Mouse (Mus musculus): ENCODE data around the gene Vps29. TPM values are rescaled to one million over a fixed set of nuclear protein-coding genes. Genes with fewer than 3 reads are reported as not detected.

Gene Vps29
- polyA plus RNA-seq, 2 experiments: 106 to 212 TPM

- Histone ChIP-seq H3K36me3 (ENCODE audit: control insufficient read depth, insufficient read depth, low read length) (peaks cover 81% of the 10 kb centered on the region), H3K9me3 (ENCODE audit: control insufficient read depth, low read length) (peaks cover 5% of the 10 kb centered on the region; the same call in 1 of the 2 replicates), H3K4me3 (replicated peaks; ENCODE audit: low read length) (no peak overlapping the region), H3K4me2 (replicated peaks; ENCODE audit: low read depth, low read length, severe bottlenecking) (no peak overlapping the region), H3K27ac (replicated peaks; ENCODE audit: low read depth, low read length) (no peak overlapping the region), H3K27me3 (ENCODE audit: control insufficient read depth, insufficient read depth, low read length) (no peaks in the 10 kb centered on the region), H3K9ac (ENCODE audit: low read depth, low read length, severe bottlenecking) (no peak overlapping the region), H3K4me1 (ENCODE audit: control insufficient read depth, insufficient read depth, low read length) (no peaks in the 10 kb centered on the region)
- WGBS: 93% methylated on average over 12 of the region's 12 CpGs
- ATAC-seq (ENCODE audit: low FRiP score, low read depth) (no peak), DNase-seq (ENCODE audit: low spot score) (no peak)
- no peak for TF ChIP-seq POLR2A (IDR thresholded peaks at IDR 0.05; ENCODE audit: borderline replicate concordance, extremely low read depth, insufficient read depth, insufficient read length)
These were observed 49.2 kb downstream of the Vps29 start for GRCm38 (mm10) chr5:122403362-122403761.

GRCm38 (mm10) chr5:122405537-122405936 is 51.4 kb downstream of the Vps29 start:
- DNase-seq (ENCODE audit: low spot score): no peak
- H3K9ac ChIP-seq (ENCODE audit: low read depth, low read length, severe bottlenecking): no peak overlapping the region
- no peak overlapping the region for H3K4me2 ChIP-seq (replicated peaks; ENCODE audit: low read depth, low read length, severe bottlenecking)
- no peak for ATAC-seq (ENCODE audit: low FRiP score, low read depth)
- TF ChIP-seq POLR2A (IDR thresholded peaks at IDR 0.05; ENCODE audit: borderline replicate concordance, extremely low read depth, insufficient read depth, insufficient read length): no peak
- H3K9me3 ChIP-seq (ENCODE audit: control insufficient read depth, low read length): peaks cover 5% of the 10 kb centered on the region; the same call in 1 of the 2 replicates
- 92% methylated on average over 10 of the region's 10 CpGs for WGBS
- H3K4me1 ChIP-seq (ENCODE audit: control insufficient read depth, insufficient read depth, low read length): no peaks in the 10 kb centered on the region
- H3K4me3 ChIP-seq (replicated peaks; ENCODE audit: low read length): no peak overlapping the region
- H3K36me3 ChIP-seq (ENCODE audit: control insufficient read depth, insufficient read depth, low read length): peaks cover 66% of the 10 kb centered on the region
- no peaks in the 10 kb centered on the region for H3K27me3 ChIP-seq (ENCODE audit: control insufficient read depth, insufficient read depth, low read length)
- no peak overlapping the region for H3K27ac ChIP-seq (replicated peaks; ENCODE audit: low read depth, low read length)

- Histone ChIP-seq H3K27me3 (ENCODE audit: control insufficient read depth, insufficient read depth, low read length) (no peaks in the 10 kb centered on the region), H3K4me1 (ENCODE audit: control insufficient read depth, insufficient read depth, low read length) (no peaks in the 10 kb centered on the region), H3K9me3 (ENCODE audit: control insufficient read depth, low read length) (peaks cover 5% of the 10 kb centered on the region; the same call in 1 of the 2 replicates), H3K27ac (replicated peaks; ENCODE audit: low read depth, low read length) (no peak overlapping the region), H3K9ac (ENCODE audit: low read depth, low read length, severe bottlenecking) (no peak overlapping the region), H3K4me3 (replicated peaks; ENCODE audit: low read length) (no peak overlapping the region), H3K4me2 (replicated peaks; ENCODE audit: low read depth, low read length, severe bottlenecking) (no peak overlapping the region), H3K36me3 (ENCODE audit: control insufficient read depth, insufficient read depth, low read length) (peaks cover 25% of the 10 kb centered on the region)
- DNase-seq (ENCODE audit: low spot score) (no peak), ATAC-seq (ENCODE audit: low FRiP score, low read depth) (no peak)
- 85% methylated on average over 19 of the region's 19 CpGs for WGBS
- no peak for TF ChIP-seq POLR2A (IDR thresholded peaks at IDR 0.05; ENCODE audit: borderline replicate concordance, extremely low read depth, insufficient read depth, insufficient read length)
These were observed 55.8 kb downstream of the Vps29 start for GRCm38 (mm10) chr5:122409692-122410645.

- Histone ChIP-seq H3K27ac (replicated peaks; ENCODE audit: low read depth, low read length) (no peak overlapping the region), H3K4me1 (ENCODE audit: control insufficient read depth, insufficient read depth, low read length) (no peaks in the 10 kb centered on the region), H3K9me3 (ENCODE audit: control insufficient read depth, low read length) (no peaks in the 10 kb centered on the region), H3K9ac (ENCODE audit: low read depth, low read length, severe bottlenecking) (no peak overlapping the region), H3K4me2 (replicated peaks; ENCODE audit: low read depth, low read length, severe bottlenecking) (no peak overlapping the region), H3K36me3 (ENCODE audit: control insufficient read depth, insufficient read depth, low read length) (peaks cover 6% of the 10 kb centered on the region; the same call in 1 of the 2 replicates), H3K4me3 (replicated peaks; ENCODE audit: low read length) (no peak overlapping the region), H3K27me3 (ENCODE audit: control insufficient read depth, insufficient read depth, low read length) (no peaks in the 10 kb centered on the region)
- WGBS: 64% methylated on average over 5 of the region's 5 CpGs
- no peak for TF ChIP-seq POLR2A (IDR thresholded peaks at IDR 0.05; ENCODE audit: borderline replicate concordance, extremely low read depth, insufficient read depth, insufficient read length)
- DNase-seq (ENCODE audit: low spot score): no peak
- no peak for ATAC-seq (ENCODE audit: low FRiP score, low read depth)
These were observed 57.7 kb downstream of the Vps29 start for GRCm38 (mm10) chr5:122411892-122412291.

GRCm38 (mm10) chr5:122412826-122413225 is 58.7 kb downstream of the Vps29 start:
- WGBS: 51% methylated on average over 6 of the region's 6 CpGs
- Histone ChIP-seq H3K36me3 (ENCODE audit: control insufficient read depth, insufficient read depth, low read length) (no peaks in the 10 kb centered on the region), H3K4me2 (replicated peaks; ENCODE audit: low read depth, low read length, severe bottlenecking) (no peak overlapping the region), H3K9ac (ENCODE audit: low read depth, low read length, severe bottlenecking) (no peak overlapping the region), H3K27me3 (ENCODE audit: control insufficient read depth, insufficient read depth, low read length) (no peaks in the 10 kb centered on the region), H3K9me3 (ENCODE audit: control insufficient read depth, low read length) (no peaks in the 10 kb centered on the region), H3K4me1 (ENCODE audit: control insufficient read depth, insufficient read depth, low read length) (no peaks in the 10 kb centered on the region), H3K27ac (replicated peaks; ENCODE audit: low read depth, low read length) (no peak overlapping the region), H3K4me3 (replicated peaks; ENCODE audit: low read length) (no peak overlapping the region)
- no peak for TF ChIP-seq POLR2A (IDR thresholded peaks at IDR 0.05; ENCODE audit: borderline replicate concordance, extremely low read depth, insufficient read depth, insufficient read length)
- DNase-seq (ENCODE audit: low spot score) (no peak), ATAC-seq (ENCODE audit: low FRiP score, low read depth) (no peak)
